Mouse (Mus musculus): ENCODE data around the gene Fam19a3.

DNA sequence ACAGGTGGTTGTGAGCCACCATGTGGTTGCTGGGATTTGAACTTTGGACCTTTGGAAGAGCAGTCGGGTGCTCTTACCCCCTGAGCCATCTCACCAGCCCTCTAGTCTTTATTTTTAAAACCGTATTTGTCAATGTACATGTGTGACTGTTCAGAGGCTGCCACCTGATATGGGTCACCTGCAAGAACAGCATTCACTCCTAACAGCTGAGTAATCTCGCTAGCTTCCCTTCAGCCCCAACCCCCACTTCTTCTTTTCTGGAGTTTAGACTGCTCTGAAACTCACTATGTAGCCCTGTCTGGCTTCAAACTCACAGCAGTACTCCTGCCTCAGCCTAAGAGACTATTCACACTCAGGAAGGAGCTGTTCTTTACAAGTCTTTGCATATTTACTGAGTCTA, 40.8 kb upstream of the Fam19a3 start:
- TF ChIP-seq POLR2A (IDR thresholded peaks at IDR 0.05; ENCODE audit: control insufficient read depth, low read depth, low read length), result no peak
- TF ChIP-seq CTCF (IDR thresholded peaks at IDR 0.05; ENCODE audit: control insufficient read depth, insufficient read depth, insufficient replicate concordance, low read depth, low read length), result no peak

Measured in testis, adult 2 months (tissue).